Mouse (Mus musculus) C2C12 (cell line): Measurements from ENCODE around the gene Cdh11. TPM values are rescaled to one million over a fixed set of nuclear protein-coding genes. Genes with fewer than 3 reads are reported as not detected.

ENCODE experiments used
- H3K27me3 ChIP-seq: one replicate; pipeline ENCODE4 v1.6.1; 2011; ENCODE audit not compliant: control insufficient read depth, insufficient read depth, insufficient read length
- H3K36me3 ChIP-seq: one replicate; pipeline ENCODE4 v1.6.1; 2011; ENCODE audit not compliant: control insufficient read depth, insufficient read depth
- H3K4me3 ChIP-seq: one replicate; pipeline ENCODE4 v1.5.1; 2011; ENCODE audit warnings: mild to moderate bottlenecking, control low read depth; ENCODE audit not compliant: poor library complexity, insufficient read depth, severe bottlenecking
- H3K79me2 ChIP-seq: one replicate; pipeline ENCODE4 v1.6.1; 2011; ENCODE audit not compliant: control insufficient read depth, insufficient read depth
- H3K79me3 ChIP-seq: one replicate; pipeline ENCODE4 v1.6.1; 2011; ENCODE audit warnings: low read depth, control low read depth
- H3ac ChIP-seq: one replicate; pipeline ENCODE3; 2011; ENCODE audit warnings: low read depth; ENCODE audit not compliant: control insufficient read depth, insufficient read length
- CEBPB ChIP-seq: IDR thresholded peaks from one replicate; pipeline ENCODE4 v1.6.1; 2011; ENCODE audit warnings: low read depth, mild to moderate bottlenecking, control low read depth, moderate library complexity
- CTCF ChIP-seq: IDR thresholded peaks from one replicate; pipeline ENCODE4 v1.5.1; 2011; ENCODE audit not compliant: control insufficient read depth, insufficient read depth, insufficient read length
- FOSL1 ChIP-seq: IDR thresholded peaks from one replicate; pipeline ENCODE4 v1.8.0; 2011; ENCODE audit warnings: mild to moderate bottlenecking, low read length; ENCODE audit not compliant: poor library complexity, insufficient read depth, severe bottlenecking
- MAX ChIP-seq: IDR thresholded peaks from one replicate; pipeline ENCODE4 v1.6.1; 2011; ENCODE audit warnings: mild to moderate bottlenecking, control low read depth
- MYOD1 ChIP-seq: IDR thresholded peaks from one replicate; pipeline ENCODE4 v1.6.1; 2011; ENCODE audit warnings: low read depth; ENCODE audit not compliant: control insufficient read depth, insufficient read length
- MYOG ChIP-seq: IDR thresholded peaks from one replicate; pipeline ENCODE4 v1.6.1; 2011; ENCODE audit not compliant: control insufficient read depth, insufficient read length; ENCODE audit errors: extremely low read depth
- USF1 ChIP-seq: IDR thresholded peaks from one replicate; pipeline ENCODE4 v1.6.1; 2011; ENCODE audit warnings: low read depth, mild to moderate bottlenecking, control low read depth, moderate library complexity
- polyA plus RNA-seq: library from polyadenylated mRNA; unstranded; fragments of >200 nt; fragmentation: generic; extraction: Trizol; gene quantifications from one replicate; pipeline ENCODE4 v1.2.1, GENCODE M21; 2012; ENCODE audit warnings: missing spikeins

Gene Cdh11
- polyA plus RNA-seq, 1 experiment, result 1.2 TPM

GRCm38 (mm10) chr8:102742940-102743339, 42.5 kb downstream of the Cdh11 start:
- TF ChIP-seq MYOD1, result no peak
- TF ChIP-seq FOSL1, result no peak
- TF ChIP-seq MAX, result no peak
- TF ChIP-seq MYOG, result no peak
- no peak for TF ChIP-seq CEBPB
- no peak for TF ChIP-seq USF1
- no peaks in the 10 kb centered on the region for H3K79me2 ChIP-seq
- no peaks in the 10 kb centered on the region for H3K36me3 ChIP-seq
- H3ac ChIP-seq, result no peak overlapping the region
- H3K79me3 ChIP-seq, result no peaks in the 10 kb centered on the region
- no peak overlapping the region for H3K4me3 ChIP-seq
- H3K27me3 ChIP-seq, result no peaks in the 10 kb centered on the region

GRCm38 (mm10) chr8:102742008-102742591, 43.3 kb downstream of the Cdh11 start:
- Histone ChIP-seq H3K4me3 (no peak overlapping the region), H3ac (no peak overlapping the region), H3K79me2 (no peaks in the 10 kb centered on the region), H3K36me3 (no peaks in the 10 kb centered on the region), H3K27me3 (no peaks in the 10 kb centered on the region), H3K79me3 (no peaks in the 10 kb centered on the region)
- TF ChIP-seq FOSL1 (no peak), CEBPB (no peak), MYOG (no peak), MYOD1 (no peak), CTCF (no peak), MAX (no peak), USF1 (no peak)

- Histone ChIP-seq H3ac (no peak overlapping the region), H3K79me2 (no peaks in the 10 kb centered on the region), H3K36me3 (no peaks in the 10 kb centered on the region), H3K4me3 (no peak overlapping the region), H3K79me3 (no peaks in the 10 kb centered on the region), H3K27me3 (no peaks in the 10 kb centered on the region)
- no peak for TF ChIP-seq MYOD1
- TF ChIP-seq USF1, result no peak
- no peak for TF ChIP-seq FOSL1
These were observed 44.5 kb downstream of the Cdh11 start for GRCm38 (mm10) chr8:102740963-102741362.

DNA sequence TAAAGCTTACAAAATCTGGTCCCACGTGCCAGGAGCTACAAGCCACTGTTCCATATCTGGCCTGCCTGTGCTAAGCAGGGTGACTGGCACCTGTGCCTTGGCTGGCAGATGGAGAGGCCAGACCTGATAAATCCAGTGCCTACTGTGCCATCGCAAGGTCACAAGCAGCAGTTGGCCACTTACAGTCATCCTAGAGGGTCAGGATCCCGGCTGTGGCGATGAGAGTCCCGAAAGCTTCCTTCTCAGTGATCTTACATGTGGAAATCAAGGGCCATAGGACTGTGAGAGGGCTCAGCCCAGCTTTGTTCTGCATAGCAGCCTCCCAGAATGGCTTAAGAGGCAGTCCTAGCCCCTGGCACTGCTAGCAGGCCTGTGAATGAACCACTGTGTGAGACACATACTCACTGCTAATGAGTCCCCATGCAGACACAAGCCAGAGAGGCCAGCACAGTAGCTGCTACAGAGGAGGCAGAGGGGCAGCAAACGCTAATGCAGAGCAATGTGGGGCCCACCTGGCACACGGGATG, 46.4 kb downstream of the Cdh11 start:
- H3K79me2 ChIP-seq, result no peaks in the 10 kb centered on the region
- H3ac ChIP-seq, result no peak overlapping the region
- no peaks in the 10 kb centered on the region for H3K36me3 ChIP-seq
- no peaks in the 10 kb centered on the region for H3K79me3 ChIP-seq
- no peak overlapping the region for H3K4me3 ChIP-seq
- H3K27me3 ChIP-seq, result no peaks in the 10 kb centered on the region
- TF ChIP-seq MYOD1 (no peak), USF1 (no peak), CEBPB (no peak), MAX (no peak), MYOG (no peak), CTCF (no peak), FOSL1 (no peak)

- Histone ChIP-seq H3K27me3 (no peaks in the 10 kb centered on the region), H3K79me2 (no peaks in the 10 kb centered on the region), H3ac (no peak overlapping the region), H3K79me3 (no peaks in the 10 kb centered on the region), H3K4me3 (no peak overlapping the region), H3K36me3 (no peaks in the 10 kb centered on the region)
- TF ChIP-seq MYOG, result no peak
- TF ChIP-seq USF1, result no peak
- TF ChIP-seq MYOD1, result no peak
- no peak for TF ChIP-seq CTCF
- no peak for TF ChIP-seq FOSL1
- no peak for TF ChIP-seq CEBPB
- TF ChIP-seq MAX, result no peak
These were observed 47.0 kb downstream of the Cdh11 start for GRCm38 (mm10) chr8:102738395-102738794.

- TF ChIP-seq MYOD1, result no peak
- TF ChIP-seq MAX, result no peak
- no peak for TF ChIP-seq FOSL1
- TF ChIP-seq MYOG, result no peak
- TF ChIP-seq USF1, result no peak
- TF ChIP-seq CTCF, result no peak
- TF ChIP-seq CEBPB, result no peak
- H3K79me2 ChIP-seq, result no peaks in the 10 kb centered on the region
- no peaks in the 10 kb centered on the region for H3K79me3 ChIP-seq
- no peaks in the 10 kb centered on the region for H3K36me3 ChIP-seq
- H3K4me3 ChIP-seq, result no peak overlapping the region
- H3ac ChIP-seq, result no peak overlapping the region
- no peaks in the 10 kb centered on the region for H3K27me3 ChIP-seq
These were observed 51.0 kb downstream of the Cdh11 start for GRCm38 (mm10) chr8:102734419-102734818.
